Mouse (Mus musculus): ENCODE measurements around the gene Tmem262. TPM values are rescaled to one million over a fixed set of nuclear protein-coding genes. Genes with fewer than 3 reads are reported as not detected.

Gene Tmem262
- polyA plus RNA-seq, 2 experiments = 0.20 TPM; not detected in 1

- peaks cover 55% of the 10 kb centered on the region for H3K36me3 ChIP-seq (ENCODE audit: control insufficient read depth, insufficient read depth, low read length)
- TF ChIP-seq POLR2A (IDR thresholded peaks at IDR 0.05; ENCODE audit: borderline replicate concordance, extremely low read depth, insufficient read depth, insufficient read length) = no peak
- 64% methylated on average over 4 of the region's 4 CpGs for WGBS
Measured at GRCm38 (mm10) chr19:6056696-6057095, 23.1 kb upstream of the Tmem262 start.

GRCm38 (mm10) chr19:6057313-6058096 lies 22.3 kb upstream of the Tmem262 start, which contains the start of the genes Mrpl49 and Fau:
Gene Mrpl49, minus strand, starts transcription at chr19:6057785.
Gene Fau, plus strand, starts transcription at chr19:6057844.
- Histone ChIP-seq H3K27ac (replicated peaks; ENCODE audit: low read depth, low read length) (peak within 1 kb of the TSS; percentile 73), H3K4me1 (ENCODE audit: control insufficient read depth, insufficient read depth, low read length) (peaks cover 18% of the 10 kb centered on the region), H3K9me3 (ENCODE audit: control insufficient read depth, low read length) (no peaks in the 10 kb centered on the region), H3K36me3 (ENCODE audit: control insufficient read depth, insufficient read depth, low read length) (peaks cover 47% of the 10 kb centered on the region), H3K27me3 (ENCODE audit: control insufficient read depth, insufficient read depth, low read length) (no peaks in the 10 kb centered on the region), H3K9ac (ENCODE audit: low read depth, low read length, severe bottlenecking) (peak within 1 kb of the TSS; percentile 76), H3K4me2 (replicated peaks; ENCODE audit: low read depth, low read length, severe bottlenecking) (peak within 1 kb of the TSS; percentile 80), H3K4me3 (replicated peaks; ENCODE audit: low read length) (peak within 1 kb of the TSS; percentile 89)
- peak; percentile 88 for ATAC-seq (ENCODE audit: low FRiP score, low read depth)
- peak; percentile 97 for DNase-seq (ENCODE audit: low spot score)
- under 1% methylated on average over 58 of the region's 63 CpGs for WGBS
- TF ChIP-seq POLR2A (IDR thresholded peaks at IDR 0.05; ENCODE audit: borderline replicate concordance, extremely low read depth, insufficient read depth, insufficient read length) = peak; percentile 82; the same call in 1 of the 2 replicates

More at GRCm38 (mm10) chr19:6056696-6057095, 23.1 kb upstream of the Tmem262 start:
- H3K4me1 ChIP-seq (ENCODE audit: control insufficient read depth, insufficient read depth, low read length) = peaks cover 12% of the 10 kb centered on the region
- no peaks in the 10 kb centered on the region for H3K9me3 ChIP-seq (ENCODE audit: control insufficient read depth, low read length)
- H3K27ac ChIP-seq (replicated peaks; ENCODE audit: low read depth, low read length) = no peak overlapping the region
- ATAC-seq (ENCODE audit: low FRiP score, low read depth) = no peak
- peak overlapping the region; percentile 89 for H3K4me3 ChIP-seq (replicated peaks; ENCODE audit: low read length)
- peak overlapping the region; percentile 76 for H3K9ac ChIP-seq (ENCODE audit: low read depth, low read length, severe bottlenecking)
- no peak for DNase-seq (ENCODE audit: low spot score)
- H3K4me2 ChIP-seq (replicated peaks; ENCODE audit: low read depth, low read length, severe bottlenecking) = peak overlapping the region; percentile 80
- H3K27me3 ChIP-seq (ENCODE audit: control insufficient read depth, insufficient read depth, low read length) = no peaks in the 10 kb centered on the region

GRCm38 (mm10) chr19:6058513-6058912 lies 21.3 kb upstream of the Tmem262 start:
- Histone ChIP-seq H3K4me2 (replicated peaks; ENCODE audit: low read depth, low read length, severe bottlenecking) (peak overlapping the region; percentile 80), H3K36me3 (ENCODE audit: control insufficient read depth, insufficient read depth, low read length) (peaks cover 37% of the 10 kb centered on the region), H3K27ac (replicated peaks; ENCODE audit: low read depth, low read length) (no peak overlapping the region), H3K27me3 (ENCODE audit: control insufficient read depth, insufficient read depth, low read length) (no peaks in the 10 kb centered on the region), H3K4me1 (ENCODE audit: control insufficient read depth, insufficient read depth, low read length) (peaks cover 22% of the 10 kb centered on the region), H3K9me3 (ENCODE audit: control insufficient read depth, low read length) (no peaks in the 10 kb centered on the region), H3K4me3 (replicated peaks; ENCODE audit: low read length) (peak overlapping the region; percentile 89), H3K9ac (ENCODE audit: low read depth, low read length, severe bottlenecking) (peak overlapping the region; percentile 76)
- WGBS = 29% methylated on average over 5 of the region's 5 CpGs
- TF ChIP-seq POLR2A (IDR thresholded peaks at IDR 0.05; ENCODE audit: borderline replicate concordance, extremely low read depth, insufficient read depth, insufficient read length) = no peak
- no peak for ATAC-seq (ENCODE audit: low FRiP score, low read depth)
- DNase-seq (ENCODE audit: low spot score) = no peak

DNA sequence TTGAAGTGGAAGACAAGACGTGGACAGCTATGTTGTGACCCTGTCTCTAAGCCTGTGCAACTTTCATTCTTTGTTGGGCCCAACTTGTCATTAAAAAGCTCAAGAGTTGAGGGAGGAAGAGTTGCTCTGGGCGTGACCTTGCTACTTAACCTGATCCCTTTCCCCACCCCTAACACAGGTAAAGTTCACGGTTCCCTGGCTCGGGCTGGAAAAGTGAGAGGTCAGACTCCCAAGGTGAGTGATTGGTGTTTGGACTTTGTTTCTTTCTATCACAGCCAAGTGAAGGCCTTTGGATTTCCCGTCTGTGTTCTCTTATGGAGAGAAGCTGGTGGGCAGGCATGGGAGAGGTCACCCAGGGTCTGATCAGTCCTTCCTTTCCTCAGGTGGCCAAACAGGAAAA lies 20.9 kb upstream of the Tmem262 start:
- 82% methylated on average over 5 of the region's 5 CpGs for WGBS
- Histone ChIP-seq H3K9me3 (ENCODE audit: control insufficient read depth, low read length) (no peaks in the 10 kb centered on the region), H3K4me3 (replicated peaks; ENCODE audit: low read length) (peak overlapping the region; percentile 89), H3K4me2 (replicated peaks; ENCODE audit: low read depth, low read length, severe bottlenecking) (peak overlapping the region; percentile 80), H3K36me3 (ENCODE audit: control insufficient read depth, insufficient read depth, low read length) (peaks cover 33% of the 10 kb centered on the region), H3K4me1 (ENCODE audit: control insufficient read depth, insufficient read depth, low read length) (peaks cover 22% of the 10 kb centered on the region), H3K27ac (replicated peaks; ENCODE audit: low read depth, low read length) (no peak overlapping the region), H3K9ac (ENCODE audit: low read depth, low read length, severe bottlenecking) (peak overlapping the region; percentile 16; the same call in 1 of the 2 replicates), H3K27me3 (ENCODE audit: control insufficient read depth, insufficient read depth, low read length) (no peaks in the 10 kb centered on the region)
- DNase-seq (ENCODE audit: low spot score) (no peak), ATAC-seq (ENCODE audit: low FRiP score, low read depth) (no peak)
- no peak for TF ChIP-seq POLR2A (IDR thresholded peaks at IDR 0.05; ENCODE audit: borderline replicate concordance, extremely low read depth, insufficient read depth, insufficient read length)

DNA sequence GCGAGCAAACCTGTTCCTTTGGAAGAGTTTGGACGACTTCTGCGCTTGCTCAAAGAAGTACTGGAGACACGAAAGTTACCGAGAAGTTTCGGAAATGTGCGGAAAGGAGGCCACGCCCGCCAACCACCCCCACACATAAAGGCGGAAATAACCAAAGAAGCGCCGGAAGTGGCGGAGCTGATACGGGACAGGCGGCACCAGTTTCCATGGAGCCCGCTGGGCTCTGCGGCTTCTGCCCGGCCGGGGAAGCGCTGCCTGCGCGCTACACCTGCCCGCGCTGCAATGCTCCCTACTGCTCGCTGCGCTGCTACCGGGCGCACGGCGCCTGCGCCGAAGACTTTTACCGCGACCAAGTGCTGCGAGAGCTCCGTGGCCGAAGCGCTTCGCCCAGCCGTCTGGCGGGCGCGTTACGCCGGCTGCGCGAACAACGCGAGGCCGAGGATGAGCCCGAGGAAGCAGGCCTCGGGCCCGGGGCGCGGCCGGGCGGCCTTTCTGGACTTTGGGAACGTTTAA lies 18.8 kb upstream of the Tmem262 start, which contains the start of gene Znhit2:
Gene Znhit2, plus strand, starts transcription at position 172 of the 513 bp plus-strand sequence.
- H3K9me3 ChIP-seq (ENCODE audit: control insufficient read depth, low read length) = no peaks in the 10 kb centered on the region

More for the DNA sequence above, 18.8 kb upstream of the Tmem262 start, which contains the start of gene Znhit2:
- 0 out of 2 replicates have a peak, but pooled peaks have one; percentile 37 for TF ChIP-seq POLR2A (IDR thresholded peaks at IDR 0.05; ENCODE audit: borderline replicate concordance, extremely low read depth, insufficient read depth, insufficient read length)
- Histone ChIP-seq H3K27ac (replicated peaks; ENCODE audit: low read depth, low read length) (peak within 1 kb of the TSS; percentile 91), H3K9ac (ENCODE audit: low read depth, low read length, severe bottlenecking) (peak within 1 kb of the TSS; percentile 90), H3K27me3 (ENCODE audit: control insufficient read depth, insufficient read depth, low read length) (no peaks in the 10 kb centered on the region), H3K4me3 (replicated peaks; ENCODE audit: low read length) (peak within 1 kb of the TSS; percentile 83), H3K36me3 (ENCODE audit: control insufficient read depth, insufficient read depth, low read length) (peaks cover 18% of the 10 kb centered on the region; the same call in 1 of the 2 replicates), H3K4me1 (ENCODE audit: control insufficient read depth, insufficient read depth, low read length) (peaks cover 22% of the 10 kb centered on the region), H3K4me2 (replicated peaks; ENCODE audit: low read depth, low read length, severe bottlenecking) (peak within 1 kb of the TSS; percentile 98)
- peak; percentile 97 for DNase-seq (ENCODE audit: low spot score)
- ATAC-seq (ENCODE audit: low FRiP score, low read depth) = peak; percentile 76
- WGBS = under 1% methylated on average over 55 of the region's 58 CpGs

Measured in limb, embryonic 14.5 days (tissue).